In the genomic region with DNA sequence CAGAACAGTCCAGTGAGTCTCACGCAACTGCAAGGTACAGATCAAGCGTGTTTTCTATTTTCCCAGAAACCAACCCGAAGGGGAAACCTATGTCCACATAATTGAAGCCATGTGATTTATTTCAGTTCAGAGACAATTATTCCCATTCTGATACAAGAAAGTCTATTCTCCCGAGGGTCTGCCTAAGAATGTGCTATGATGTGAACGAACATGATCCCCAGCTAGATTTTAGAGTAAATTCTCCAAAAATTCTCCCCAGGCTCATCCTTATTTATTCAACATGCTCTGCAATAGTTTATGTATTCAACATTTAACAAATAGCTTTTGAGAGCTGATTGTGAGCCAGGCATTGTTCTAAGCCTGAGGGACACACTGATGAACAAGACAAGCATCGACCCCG, we compare ENCODE assay signal across 26 mouse cellular contexts.
DNase-seq lines count a peak whose midpoint lies in the region; ATAC-seq and TF ChIP-seq lines count a peak whose summit lies in the region.
"Had no signal": no experiment of that assay in that cellular context is flagged by ENCODE, and none has a peak within 500 bp of the region (broad histone marks: within the 10 kb centered on the region; RNA-seq: fewer than 3 reads in every experiment).

No protein-coding gene starts in this region.

- H3K9me3 ChIP-seq in lung, embryonic 14.5 days (ENCODE audit: low read depth, low read length), result no peaks in the 10 kb centered on the region
- no peaks in the 10 kb centered on the region for H3K9me3 ChIP-seq in embryonic facial prominence, embryonic 10.5 days
- no peaks in the 10 kb centered on the region for H3K9me3 ChIP-seq in embryonic facial prominence, embryonic 12.5 days
- no peaks in the 10 kb centered on the region for H3K9me3 ChIP-seq in embryonic facial prominence, embryonic 15.5 days (replicated peaks)
- H3K9me3 ChIP-seq: forebrain, embryonic 10.5 days; forebrain, embryonic 13.5 days; hindbrain, embryonic 10.5 days; hindbrain, embryonic 13.5 days; intestine, embryonic 15.5 days had no signal

- no peak for TF ChIP-seq CTCF in lung, embryonic 14.5 days (IDR thresholded peaks at IDR 0.05; ENCODE audit: low read depth)

- H3K4me3 ChIP-seq in lung, embryonic 14.5 days (ENCODE audit: low read depth, low read length), result no peak overlapping the region
- no peak overlapping the region for H3K4me3 ChIP-seq in embryonic facial prominence, embryonic 10.5 days
- H3K4me3 ChIP-seq in embryonic facial prominence, embryonic 12.5 days, result no peak overlapping the region
- H3K4me3 ChIP-seq in embryonic facial prominence, embryonic 15.5 days (replicated peaks), result no peak overlapping the region
- H3K4me3 ChIP-seq: forebrain, embryonic 10.5 days; forebrain, embryonic 13.5 days; hindbrain, embryonic 10.5 days; hindbrain, embryonic 13.5 days; intestine, embryonic 15.5 days had no signal

- peak overlapping the region; percentile 51 for H3K27ac ChIP-seq in lung, embryonic 14.5 days (ENCODE audit: low read depth)
- H3K27ac ChIP-seq in embryonic facial prominence, embryonic 10.5 days (replicated peaks), result peak overlapping the region; percentile 54; the same call in 1 of the 2 replicates
- peak overlapping the region; percentile 57 for H3K27ac ChIP-seq in embryonic facial prominence, embryonic 12.5 days
- peak overlapping the region; percentile 58; the same call in 1 of the 2 replicates for H3K27ac ChIP-seq in embryonic facial prominence, embryonic 15.5 days (replicated peaks)
- H3K27ac ChIP-seq: forebrain, embryonic 10.5 days; forebrain, embryonic 13.5 days; hindbrain, embryonic 10.5 days; hindbrain, embryonic 13.5 days had no signal

- H3K36me3 ChIP-seq in lung, embryonic 14.5 days (ENCODE audit: insufficient read depth), result no peaks in the 10 kb centered on the region
- H3K36me3 ChIP-seq in embryonic facial prominence, embryonic 10.5 days (replicated peaks), result no peaks in the 10 kb centered on the region
- no peaks in the 10 kb centered on the region for H3K36me3 ChIP-seq in embryonic facial prominence, embryonic 12.5 days
- H3K36me3 ChIP-seq in embryonic facial prominence, embryonic 15.5 days, result no peaks in the 10 kb centered on the region
- H3K36me3 ChIP-seq: forebrain, embryonic 10.5 days; G1E; hindbrain, embryonic 10.5 days; hindbrain, embryonic 13.5 days; intestine, embryonic 15.5 days had no signal

- no peak overlapping the region for H3K4me2 ChIP-seq in lung, embryonic 14.5 days
- no peak overlapping the region for H3K4me2 ChIP-seq in embryonic facial prominence, embryonic 12.5 days (replicated peaks)
- H3K4me2 ChIP-seq in embryonic facial prominence, embryonic 15.5 days (replicated peaks), result no peak overlapping the region
- H3K4me2 ChIP-seq: forebrain, embryonic 13.5 days; heart, embryonic 11.5 days; hindbrain, embryonic 13.5 days; intestine, embryonic 15.5 days had no signal

- no peak for ATAC-seq in lung, embryonic 14.5 days (ENCODE audit: insufficient read depth)
- ATAC-seq in embryonic facial prominence, embryonic 12.5 days (ENCODE audit: insufficient number of reproducible peaks, insufficient read depth, low FRiP score, low TSS enrichment), result no peak
- ATAC-seq in embryonic facial prominence, embryonic 15.5 days (ENCODE audit: insufficient number of reproducible peaks, low FRiP score, low TSS enrichment, low read depth), result peak; percentile 65
- ATAC-seq: forebrain, embryonic 13.5 days; forebrain, embryonic 16.5 days; hindbrain, embryonic 16.5 days; intestine, embryonic 15.5 days had no signal

- no peaks in the 10 kb centered on the region for H3K27me3 ChIP-seq in lung, embryonic 14.5 days (ENCODE audit: insufficient read depth, low read length)
- H3K27me3 ChIP-seq in embryonic facial prominence, embryonic 10.5 days (replicated peaks; ENCODE audit: low read depth, poor library complexity, severe bottlenecking), result no peaks in the 10 kb centered on the region
- no peaks in the 10 kb centered on the region for H3K27me3 ChIP-seq in embryonic facial prominence, embryonic 12.5 days
- no peaks in the 10 kb centered on the region for H3K27me3 ChIP-seq in embryonic facial prominence, embryonic 15.5 days
- H3K27me3 ChIP-seq: CH12.LX; forebrain, embryonic 13.5 days; hindbrain, embryonic 13.5 days; intestine, embryonic 15.5 days had no signal

- H3K4me1 ChIP-seq in lung, embryonic 14.5 days (ENCODE audit: insufficient read depth), result 0 out of 2 replicates have a peak, but pooled peaks cover 6% of the 10 kb centered on the region
- H3K4me1 ChIP-seq in embryonic facial prominence, embryonic 10.5 days, result peaks cover 25% of the 10 kb centered on the region
- peaks cover 17% of the 10 kb centered on the region for H3K4me1 ChIP-seq in embryonic facial prominence, embryonic 12.5 days
- H3K4me1 ChIP-seq in embryonic facial prominence, embryonic 15.5 days, result peaks cover 19% of the 10 kb centered on the region; the same call in 1 of the 2 replicates
- H3K4me1 ChIP-seq: hindbrain, embryonic 13.5 days; intestine, embryonic 15.5 days had no signal

- H3K9ac ChIP-seq in lung, embryonic 14.5 days, result no peak overlapping the region
- H3K9ac ChIP-seq in embryonic facial prominence, embryonic 12.5 days, result no peak overlapping the region
- H3K9ac ChIP-seq in embryonic facial prominence, embryonic 15.5 days, result no peak overlapping the region
- H3K9ac ChIP-seq: forebrain, embryonic 13.5 days; hindbrain, embryonic 13.5 days; intestine, embryonic 15.5 days had no signal

- 79% methylated on average over 7 of the region's 7 CpGs for WGBS in lung, embryonic 14.5 days
- WGBS in embryonic facial prominence, embryonic 10.5 days, result 71% methylated on average over 7 of the region's 7 CpGs
- 40% methylated on average over 7 of the region's 7 CpGs for WGBS in embryonic facial prominence, embryonic 12.5 days
- WGBS in embryonic facial prominence, embryonic 15.5 days, result 34% methylated on average over 7 of the region's 7 CpGs

- DNase-seq in lung, embryonic 14.5 days, result no peak
- DNase-seq in lung, postnatal 4 days, result no peak
- DNase-seq in embryonic facial prominence, embryonic 10.5 days (ENCODE audit: low spot score), result no peak
- no peak for DNase-seq in right cerebral cortex, postnatal 36 days (ENCODE audit: low spot score in 2 of 2)
- DNase-seq in urinary bladder, postnatal 14 days (ENCODE audit: low spot score), result no peak
- DNase-seq: adrenal gland, adult 2 months; adrenal gland, postnatal 14 days; B cell, adult 2 months; cerebellum, adult 11-12 months; cerebellum, adult 8-10 months; cerebellum, postnatal 10 days; cerebellum, postnatal 36 days; embryo, embryonic 11 days; gastrocnemius, postnatal 10 days had no signal
